Mouse (Mus musculus) cerebellum, postnatal 14 days (tissue): ENCODE results near the gene E2f6.

Experiments
- DNase-seq, 2 experiments: peaks; one replicate each; pipeline ENCODE4 v3.0.0; 2021; ENCODE audit warnings: mixed read lengths in 2 of 2

The E2f6 gene

GRCm38 (mm10) chr12:16876667-16877066 is 65.9 kb downstream of the E2f6 start:
- no peak for DNase-seq

DNA sequence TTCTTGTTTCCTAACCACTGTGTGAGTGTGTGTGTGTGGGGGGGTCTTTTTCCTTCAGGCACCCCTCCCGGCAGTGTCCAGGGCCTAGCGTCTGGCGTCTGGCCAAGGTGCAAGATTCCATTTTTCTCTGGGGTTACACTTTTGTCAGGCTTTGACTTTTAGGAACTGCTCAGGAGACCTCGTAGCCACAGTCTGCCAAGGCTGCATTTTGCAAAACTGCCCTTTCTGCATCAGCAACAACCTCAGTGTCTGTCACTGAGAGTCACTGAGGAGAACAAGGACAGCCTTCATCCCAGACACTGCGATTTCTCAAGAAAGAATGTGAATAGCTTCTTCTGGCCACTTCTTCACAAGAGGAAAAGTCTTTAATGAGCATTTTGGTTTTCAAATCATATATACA is 66.4 kb downstream of the E2f6 start:
- DNase-seq: no peak

GRCm38 (mm10) chr12:16877679-16878078 is 66.9 kb downstream of the E2f6 start:
- no peak for DNase-seq

GRCm38 (mm10) chr12:16879369-16879768 is 68.6 kb downstream of the E2f6 start:
- DNase-seq: no peak

- DNase-seq: no peak
These were observed 69.3 kb downstream of the E2f6 start for GRCm38 (mm10) chr12:16880077-16880476.

DNA sequence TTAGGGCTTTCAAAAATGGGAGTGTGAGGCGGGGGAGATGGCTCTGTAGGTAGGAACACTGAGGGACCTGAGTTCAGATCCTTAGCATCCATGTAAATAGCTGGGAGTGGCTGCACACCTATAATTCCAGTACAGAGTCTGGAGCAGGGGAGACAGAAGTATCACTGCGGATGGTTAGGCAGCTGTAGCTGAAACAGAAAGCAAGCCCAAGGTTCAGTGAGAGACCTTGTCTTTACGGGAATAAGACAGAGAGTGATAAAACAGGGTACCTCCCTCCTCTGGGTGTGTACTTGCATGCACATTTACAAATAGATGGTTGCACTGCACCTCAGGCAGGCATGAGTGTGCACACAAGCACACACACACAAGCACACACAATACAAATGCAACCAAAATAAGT is 71.7 kb downstream of the E2f6 start:
- DNase-seq: no peak

DNA sequence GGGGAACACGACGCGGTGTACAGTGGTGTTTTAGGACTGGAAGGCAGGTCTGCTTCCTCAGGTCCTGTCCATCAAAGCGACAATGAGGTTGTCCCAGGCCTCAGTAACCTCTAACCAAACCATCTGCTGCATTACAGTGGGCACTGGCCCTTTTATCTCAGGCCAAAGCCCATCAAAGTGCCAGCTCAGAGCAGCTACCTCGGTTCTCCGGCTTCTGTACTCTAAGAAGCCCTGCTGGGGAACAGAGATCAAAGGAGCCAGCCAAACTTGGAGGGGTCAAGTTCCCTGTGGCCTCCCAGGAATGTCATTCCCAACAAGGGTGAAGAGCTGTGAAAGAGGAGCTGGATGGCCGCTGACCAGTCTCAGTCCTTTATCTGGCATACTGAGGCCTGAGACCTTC is 72.3 kb downstream of the E2f6 start:
- DNase-seq: no peak

DNA sequence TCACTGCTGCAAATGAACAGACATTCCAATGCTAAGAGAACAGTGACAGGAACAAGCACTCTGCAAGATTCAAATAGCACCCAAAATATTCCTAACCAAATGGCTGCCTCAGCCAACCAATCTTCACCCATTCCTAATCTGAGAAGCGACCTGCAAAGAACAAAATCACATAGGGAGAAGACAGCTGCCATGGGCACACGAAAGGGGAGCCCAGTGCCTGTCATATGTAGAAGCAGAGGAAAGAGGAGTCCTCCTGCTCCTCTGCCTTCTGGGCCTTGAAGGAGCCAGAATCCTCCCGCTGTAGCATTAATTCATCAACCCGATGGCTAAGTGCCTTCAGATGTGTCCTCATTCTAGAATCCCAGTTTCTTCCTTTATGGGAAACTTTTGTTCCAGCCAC is 73.8 kb downstream of the E2f6 start:
- no peak for DNase-seq

DNA sequence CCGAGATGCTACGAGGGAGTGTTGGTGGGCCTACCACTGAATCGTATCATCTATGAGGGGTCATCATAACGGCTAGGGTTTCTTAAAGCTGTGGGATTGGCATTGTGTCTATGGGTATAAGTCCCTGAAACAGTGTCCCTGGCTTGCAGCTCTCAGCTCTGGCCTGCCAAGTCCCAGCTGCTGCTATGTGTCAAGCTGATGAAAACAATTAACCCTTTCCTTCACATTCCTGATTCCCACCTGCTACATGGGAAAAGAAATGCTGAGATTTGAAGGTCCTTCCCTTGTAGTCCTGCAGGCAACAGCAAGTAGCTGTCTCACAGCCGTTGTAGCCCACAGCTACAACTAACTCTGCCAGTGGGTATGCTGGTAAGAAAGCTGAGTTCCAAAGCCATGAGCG is 75.6 kb downstream of the E2f6 start:
- no peak for DNase-seq
